Mouse (Mus musculus) megakaryocyte, embryonic 14.5 days (primary cell): Measurements from ENCODE around the gene Thumpd3. TPM values are rescaled to one million over a fixed set of nuclear protein-coding genes. Genes with fewer than 3 reads are reported as not detected.

Experiments
- H3K27me3 ChIP-seq: replicated peaks from 2 replicates; pipeline ENCODE3; 2012; ENCODE audit warnings: inconsistent platforms
- H3K36me3 ChIP-seq: replicated peaks from 2 replicates; pipeline ENCODE3; 2012; ENCODE audit warnings: low read length, inconsistent platforms, mixed read lengths
- H3K4me1 ChIP-seq: 2 replicates; pipeline ENCODE4 v1.6.1; 2012; ENCODE audit warnings: inconsistent platforms
- H3K4me3 ChIP-seq: replicated peaks from 2 replicates; pipeline ENCODE3; 2012; ENCODE audit warnings: moderate library complexity, mild to moderate bottlenecking, inconsistent platforms
- H3K9me3 ChIP-seq: 2 replicates; pipeline ENCODE4 v1.6.1; 2012; ENCODE audit warnings: inconsistent platforms
- FLI1 ChIP-seq: IDR thresholded peaks from 2 replicates; pipeline ENCODE4 v1.6.1; 2012; ENCODE audit warnings: low read length, inconsistent platforms, mixed read lengths
- GATA1 ChIP-seq: IDR thresholded peaks from 3 replicates; pipeline ENCODE4 v1.6.1; 2012; ENCODE audit warnings: mixed read lengths, low read length, inconsistent platforms, borderline replicate concordance
- polyA plus RNA-seq: library from polyadenylated mRNA; stranded (reverse); fragments of >175 nt; gene quantifications from 2 replicates; pipeline ENCODE4 v1.2.3, GENCODE M21; 2012; ENCODE audit warnings: low replicate concordance; ENCODE audit not compliant: insufficient read depth

The Thumpd3 gene
- polyA plus RNA-seq, 1 experiment = 5.0 TPM

DNA sequence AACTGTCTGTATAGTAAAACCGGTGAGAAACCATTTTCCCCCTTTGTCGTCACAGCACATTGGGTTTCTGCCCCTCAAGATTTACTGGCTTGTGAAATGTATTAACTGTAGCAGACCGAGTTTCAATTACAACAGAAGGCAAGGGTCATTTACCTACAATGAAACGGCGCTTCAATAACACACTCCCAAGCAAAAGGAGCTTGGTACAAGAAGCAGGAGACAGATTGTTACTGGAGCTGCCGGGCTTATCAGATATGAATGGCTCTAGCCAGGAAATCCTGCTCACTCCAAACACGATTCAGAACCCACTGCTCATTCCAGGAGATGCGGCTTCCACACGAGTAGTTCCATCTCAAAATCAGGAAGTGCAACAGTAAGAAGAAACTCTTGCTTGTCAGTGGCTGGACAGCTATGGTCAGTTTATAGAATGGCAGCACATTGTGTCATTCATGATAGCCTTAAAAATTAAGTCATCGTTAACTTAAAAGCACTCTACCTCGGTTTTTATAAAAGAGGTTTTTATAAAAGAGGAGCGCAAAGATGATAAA, 28.5 kb upstream of the Thumpd3 start:
- TF ChIP-seq FLI1 (no peak), GATA1 (no peak)
- Histone ChIP-seq H3K36me3 (no peaks in the 10 kb centered on the region), H3K27me3 (peaks cover 14% of the 10 kb centered on the region), H3K9me3 (no peaks in the 10 kb centered on the region), H3K4me1 (peaks cover 27% of the 10 kb centered on the region), H3K4me3 (peak overlapping the region; percentile 56)

DNA sequence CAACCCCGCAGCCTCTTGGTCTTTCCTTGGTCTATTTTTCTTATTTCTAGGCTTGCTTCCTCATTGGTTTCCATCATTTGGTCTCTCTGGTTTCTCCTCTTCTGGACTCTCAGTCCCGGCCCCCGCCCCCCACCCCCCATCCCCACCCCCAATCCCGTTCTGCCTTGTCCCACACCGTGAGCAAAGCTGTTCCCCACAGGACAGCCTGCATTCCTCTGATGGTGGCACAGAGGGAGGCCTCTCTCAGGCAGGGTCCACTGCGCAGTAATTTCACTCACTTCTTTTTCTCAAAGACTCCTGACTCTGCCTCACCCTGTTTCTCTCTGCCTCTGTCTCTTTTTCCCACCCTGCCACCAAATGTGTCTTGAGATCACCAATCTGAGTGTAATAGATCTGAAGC, 27.9 kb upstream of the Thumpd3 start:
- TF ChIP-seq GATA1 = no peak
- no peak for TF ChIP-seq FLI1
- H3K4me3 ChIP-seq = no peak overlapping the region

DNA sequence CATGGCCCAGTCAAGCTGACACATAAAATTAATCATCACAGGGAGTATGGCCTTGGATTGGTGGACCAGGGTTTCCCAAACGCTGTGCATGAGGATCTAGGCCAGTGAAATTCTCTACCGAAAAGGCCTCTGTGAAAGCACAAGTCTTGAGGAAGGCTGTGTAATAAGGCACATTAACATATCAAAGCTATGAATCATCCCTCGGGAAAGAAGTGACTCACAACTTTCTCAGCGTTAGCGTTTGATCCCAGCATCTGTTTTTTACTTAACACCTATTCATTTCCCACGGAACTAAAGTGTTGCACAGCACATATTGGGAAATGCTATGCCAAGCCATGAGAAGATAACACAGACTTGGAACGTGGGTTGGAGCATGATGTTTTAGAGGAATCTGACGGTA, 21.2 kb upstream of the Thumpd3 start:
- Histone ChIP-seq H3K9me3 (no peaks in the 10 kb centered on the region), H3K4me3 (no peak overlapping the region), H3K36me3 (no peaks in the 10 kb centered on the region), H3K27me3 (peaks cover 31% of the 10 kb centered on the region), H3K4me1 (peaks cover 26% of the 10 kb centered on the region)
- TF ChIP-seq FLI1 (no peak), GATA1 (no peak)

More for the DNA sequence above, 27.9 kb upstream of the Thumpd3 start:
- peaks cover 28% of the 10 kb centered on the region for H3K4me1 ChIP-seq
- no peaks in the 10 kb centered on the region for H3K36me3 ChIP-seq
- no peaks in the 10 kb centered on the region for H3K9me3 ChIP-seq
- H3K27me3 ChIP-seq = peaks cover 14% of the 10 kb centered on the region

DNA sequence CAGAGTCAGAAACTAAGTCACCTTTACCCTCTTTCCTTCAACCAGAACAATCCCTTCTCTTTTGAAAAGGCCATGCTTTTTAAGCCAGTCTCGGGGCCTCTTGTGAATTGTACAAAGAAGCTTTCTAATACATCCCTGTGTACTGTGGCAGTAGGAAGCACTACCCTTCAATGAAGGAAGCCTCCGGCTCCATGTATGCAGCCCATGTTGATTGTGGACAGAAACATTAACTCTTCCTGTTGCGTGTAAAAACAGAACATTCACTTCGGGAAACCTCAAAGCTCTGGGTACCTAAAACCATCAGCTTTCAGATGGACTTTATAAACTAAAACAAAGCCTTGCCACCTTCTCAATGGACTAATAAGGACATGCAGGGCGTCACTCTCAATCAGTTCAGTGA, 20.3 kb upstream of the Thumpd3 start:
- H3K36me3 ChIP-seq = no peaks in the 10 kb centered on the region
- H3K9me3 ChIP-seq = no peaks in the 10 kb centered on the region
- H3K4me3 ChIP-seq = no peak overlapping the region
- H3K4me1 ChIP-seq = peaks cover 30% of the 10 kb centered on the region
- peaks cover 32% of the 10 kb centered on the region for H3K27me3 ChIP-seq
- TF ChIP-seq FLI1 (no peak), GATA1 (no peak)

DNA sequence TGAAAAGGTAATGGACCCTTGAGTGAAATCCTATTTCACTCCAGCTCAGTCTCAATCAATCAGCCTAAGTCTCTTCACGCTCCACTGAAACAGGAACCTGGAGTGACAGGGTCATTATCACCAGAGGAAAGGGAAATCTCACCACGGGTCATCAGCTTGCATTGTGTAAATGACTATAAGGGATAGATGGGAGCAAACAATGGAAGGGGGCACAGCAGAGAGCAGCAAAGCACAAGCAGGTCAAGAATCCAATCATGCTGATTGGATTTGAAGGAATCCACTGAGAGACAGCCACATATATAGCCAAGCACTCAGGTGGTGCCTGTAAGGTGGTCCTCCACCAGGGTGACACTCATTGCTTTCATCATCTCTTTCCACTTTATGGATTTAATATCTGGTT, 18.6 kb upstream of the Thumpd3 start:
- Histone ChIP-seq H3K4me3 (no peak overlapping the region), H3K36me3 (no peaks in the 10 kb centered on the region), H3K27me3 (peaks cover 32% of the 10 kb centered on the region), H3K9me3 (no peaks in the 10 kb centered on the region), H3K4me1 (peaks cover 33% of the 10 kb centered on the region)
- TF ChIP-seq GATA1 (no peak), FLI1 (no peak)

DNA sequence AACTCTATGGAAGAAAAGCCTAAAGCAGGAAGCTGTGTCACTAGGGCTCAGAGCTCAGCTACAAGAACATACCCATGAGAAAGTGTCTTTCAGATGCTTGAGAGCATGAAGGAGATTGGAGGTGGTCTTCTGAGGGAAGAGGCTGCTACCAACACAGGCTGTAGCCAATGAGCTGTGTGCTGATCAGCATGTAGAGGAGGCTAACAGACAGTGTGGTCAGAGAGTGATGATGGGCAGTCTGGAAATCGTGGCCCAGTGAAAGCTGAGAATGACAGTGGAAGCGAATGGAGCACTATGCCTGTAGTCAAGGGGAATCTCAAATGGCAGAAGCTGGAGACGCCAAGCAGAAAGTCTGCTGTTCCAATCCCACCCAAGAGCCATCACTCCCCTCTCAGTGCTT, 17.0 kb upstream of the Thumpd3 start:
- Histone ChIP-seq H3K27me3 (peaks cover 32% of the 10 kb centered on the region), H3K4me1 (peaks cover 28% of the 10 kb centered on the region), H3K9me3 (no peaks in the 10 kb centered on the region), H3K36me3 (no peaks in the 10 kb centered on the region), H3K4me3 (peak overlapping the region; percentile 23)
- TF ChIP-seq FLI1 (no peak), GATA1 (no peak)

DNA sequence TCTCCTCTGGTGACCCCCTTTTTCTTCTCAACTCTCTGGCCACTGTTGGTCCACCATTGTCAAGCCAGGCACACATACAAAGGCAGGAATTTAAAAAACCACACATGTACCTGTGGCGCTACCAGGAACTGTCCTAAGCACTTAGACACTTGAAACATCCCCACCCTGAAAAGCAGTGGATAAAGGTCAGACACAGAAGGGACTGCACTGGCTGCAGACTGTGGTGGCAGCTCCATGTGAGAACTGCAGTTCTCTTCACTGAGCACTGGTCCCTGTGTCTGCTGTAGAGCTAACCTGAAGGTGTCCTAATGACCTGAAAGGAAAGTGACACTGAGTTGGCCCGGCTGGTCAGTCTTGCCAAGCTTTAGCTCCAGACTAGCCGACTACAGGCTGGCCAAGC, 15.5 kb upstream of the Thumpd3 start:
- Histone ChIP-seq H3K9me3 (no peaks in the 10 kb centered on the region), H3K4me1 (peaks cover 37% of the 10 kb centered on the region), H3K4me3 (no peak overlapping the region), H3K27me3 (peaks cover 28% of the 10 kb centered on the region), H3K36me3 (no peaks in the 10 kb centered on the region)
- TF ChIP-seq GATA1 (no peak), FLI1 (no peak)

DNA sequence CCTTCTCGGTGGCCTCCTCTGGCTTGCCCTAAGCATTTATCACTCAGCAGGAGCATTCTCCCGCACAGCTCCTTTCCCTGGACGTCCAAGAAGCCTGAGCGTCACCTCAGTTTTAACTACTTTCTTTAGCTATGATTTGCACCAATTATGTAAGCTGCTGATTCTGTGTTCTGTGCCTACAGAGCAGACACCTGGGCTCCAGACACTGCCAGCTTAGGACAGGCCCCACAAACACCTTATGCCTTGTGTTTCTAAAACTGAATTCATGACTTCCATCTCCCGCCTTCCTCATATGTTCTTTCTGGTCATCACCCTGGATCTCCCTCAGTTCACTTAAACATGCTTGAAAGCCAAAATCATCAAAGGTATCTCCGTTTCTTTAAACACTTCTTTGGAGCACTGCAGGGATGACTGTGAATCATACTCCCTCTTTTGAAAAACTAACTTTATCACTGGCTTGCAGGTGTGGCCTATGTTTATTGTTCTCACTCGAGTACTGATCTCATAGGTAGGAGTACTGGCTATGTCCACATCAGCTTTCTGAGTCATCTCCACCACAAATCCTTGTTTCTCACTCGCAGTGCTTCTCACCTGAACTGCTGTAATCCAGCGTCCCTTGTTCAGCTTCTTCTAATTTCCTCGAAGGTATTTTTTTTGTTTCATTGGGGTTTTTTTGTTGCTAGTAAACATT, 14.9 kb upstream of the Thumpd3 start:
- Histone ChIP-seq H3K4me1 (peaks cover 33% of the 10 kb centered on the region), H3K4me3 (no peak overlapping the region), H3K36me3 (no peaks in the 10 kb centered on the region), H3K9me3 (no peaks in the 10 kb centered on the region), H3K27me3 (peaks cover 25% of the 10 kb centered on the region)
- no peak for TF ChIP-seq GATA1
- TF ChIP-seq FLI1 = no peak

DNA sequence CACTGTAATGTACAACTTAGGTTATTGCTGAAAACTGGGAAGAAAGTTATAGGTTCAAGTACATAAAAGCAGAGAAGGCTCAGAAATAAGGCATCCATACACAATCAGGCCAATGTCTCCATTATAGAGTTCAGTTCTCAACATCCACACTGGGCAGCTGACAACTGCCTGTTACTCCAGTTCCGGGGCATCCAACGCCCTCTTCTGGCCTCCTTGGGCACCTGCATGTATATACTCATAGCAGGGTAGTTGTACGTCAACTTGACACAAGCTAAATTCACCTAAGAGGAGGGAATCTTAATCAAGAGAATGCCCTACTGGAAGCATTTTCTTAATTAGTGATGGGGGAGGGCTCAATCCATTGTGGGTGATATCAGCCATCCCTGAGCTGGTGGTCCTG, 13.9 kb upstream of the Thumpd3 start:
- no peaks in the 10 kb centered on the region for H3K36me3 ChIP-seq
- peaks cover 25% of the 10 kb centered on the region for H3K27me3 ChIP-seq
- H3K4me3 ChIP-seq = no peak overlapping the region
- H3K9me3 ChIP-seq = no peaks in the 10 kb centered on the region
- no peak for TF ChIP-seq FLI1
- no peak for TF ChIP-seq GATA1
- H3K4me1 ChIP-seq = peaks cover 42% of the 10 kb centered on the region

DNA sequence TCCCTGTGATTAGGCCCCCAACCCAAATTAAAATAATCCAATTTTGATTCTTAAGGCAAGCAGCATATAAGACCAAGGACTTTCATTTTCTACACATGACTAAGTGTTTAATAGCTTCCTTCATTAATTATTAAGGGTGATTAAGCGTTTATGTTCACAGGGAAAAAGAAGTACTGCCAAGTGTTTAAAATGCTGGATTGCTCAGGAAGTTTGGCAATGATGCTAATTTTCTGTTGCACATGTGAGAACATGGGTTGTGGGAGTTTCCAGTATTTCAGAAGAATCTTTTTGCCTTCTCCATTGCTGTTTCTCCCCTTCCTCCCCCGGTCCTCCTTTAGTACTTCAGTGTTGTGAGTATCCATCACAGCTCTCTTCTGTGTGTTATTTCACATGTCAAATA, 12.8 kb upstream of the Thumpd3 start:
- Histone ChIP-seq H3K27me3 (peaks cover 17% of the 10 kb centered on the region), H3K4me3 (no peak overlapping the region)

DNA sequence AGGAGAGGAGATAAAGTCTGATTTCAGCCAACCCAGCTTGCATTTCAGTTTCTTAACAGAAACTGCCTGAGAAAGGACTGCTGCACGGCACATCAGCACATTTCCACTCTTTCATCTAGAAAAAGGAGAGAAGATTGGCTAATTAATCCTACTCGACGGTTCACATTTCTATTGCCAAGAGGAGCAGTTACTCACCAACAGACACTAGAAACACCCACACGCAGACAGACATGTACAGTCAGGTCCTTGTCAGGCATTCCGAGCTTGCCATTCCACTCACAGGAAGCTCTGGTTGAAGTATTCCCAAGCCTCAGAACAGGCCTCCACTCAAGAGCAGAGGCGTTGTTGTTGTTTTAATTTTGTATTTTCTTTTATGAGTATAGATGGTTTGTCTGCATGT, 11.6 kb upstream of the Thumpd3 start:
- Histone ChIP-seq H3K4me1 (peaks cover 52% of the 10 kb centered on the region), H3K4me3 (no peak overlapping the region), H3K27me3 (peaks cover 9% of the 10 kb centered on the region), H3K9me3 (no peaks in the 10 kb centered on the region), H3K36me3 (no peaks in the 10 kb centered on the region)
- no peak for TF ChIP-seq FLI1
- TF ChIP-seq GATA1 = no peak

More for the DNA sequence above, 12.8 kb upstream of the Thumpd3 start:
- Histone ChIP-seq H3K36me3 (no peaks in the 10 kb centered on the region), H3K9me3 (no peaks in the 10 kb centered on the region), H3K4me1 (peaks cover 46% of the 10 kb centered on the region)
- TF ChIP-seq GATA1 (no peak), FLI1 (no peak)
